Mouse (Mus musculus) forebrain, embryonic 10.5 days (tissue): ENCODE results near the gene Krtap20-2. TPM values are rescaled to one million over a fixed set of nuclear protein-coding genes. Genes with fewer than 3 reads are reported as not detected.
"Not testable (repeated sequence)": the region's sequence is repeated elsewhere in the genome, so short reads cannot be mapped to it uniquely, and the experiment has no call there.

Experiments
- DNase-seq: peaks from one replicate; pipeline ENCODE4 v3.0.0-alpha.2; 2017; ENCODE audit warnings: low spot score; ENCODE audit errors: extremely low spot score
- H3K27ac ChIP-seq: fragments of 300-500 bp; sonication (generic); 2 replicates; pipeline ENCODE4 v1.5.1; 2016; ENCODE audit warnings: mild to moderate bottlenecking
- H3K27me3 ChIP-seq: fragments of 300-500 bp; sonication (generic); 2 replicates; pipeline ENCODE4 v1.6.1; 2016; ENCODE audit warnings: mild to moderate bottlenecking; ENCODE audit not compliant: poor library complexity, severe bottlenecking
- H3K36me3 ChIP-seq: fragments of 300-500 bp; sonication (generic); replicated peaks from 2 replicates; pipeline ENCODE4 v1.6.1; 2016; ENCODE audit warnings: mild to moderate bottlenecking, moderate library complexity
- H3K4me1 ChIP-seq: fragments of 300-500 bp; sonication (generic); 2 replicates; pipeline ENCODE4 v1.6.1; 2016
- H3K4me3 ChIP-seq: fragments of 300-500 bp; sonication (generic); 2 replicates; pipeline ENCODE4 v1.5.1; 2016; ENCODE audit warnings: mild to moderate bottlenecking, moderate library complexity
- H3K9me3 ChIP-seq: fragments of 300-500 bp; sonication (generic); 2 replicates; pipeline ENCODE4 v1.6.1; 2016; ENCODE audit warnings: mild to moderate bottlenecking, moderate library complexity
- WGBS: fragments of 180-500 bp; shearing (Covaris S2); methylation state at CpG from one replicate; pipeline ENCODE4 v1.1.7; 2016; 5-methylcytosine and 5-hydroxymethylcytosine counted together
- polyA plus RNA-seq: library from polyadenylated mRNA; unstranded; fragments of >200 nt; fragmentation: Nextera tagmentation; extraction: Ambion mirVana; gene quantifications from 2 replicates; pipeline ENCODE4 v1.2.1, GENCODE M21; 2016

Krtap20-2 gene
- not detected in 2 replicates for polyA plus RNA-seq

DNA sequence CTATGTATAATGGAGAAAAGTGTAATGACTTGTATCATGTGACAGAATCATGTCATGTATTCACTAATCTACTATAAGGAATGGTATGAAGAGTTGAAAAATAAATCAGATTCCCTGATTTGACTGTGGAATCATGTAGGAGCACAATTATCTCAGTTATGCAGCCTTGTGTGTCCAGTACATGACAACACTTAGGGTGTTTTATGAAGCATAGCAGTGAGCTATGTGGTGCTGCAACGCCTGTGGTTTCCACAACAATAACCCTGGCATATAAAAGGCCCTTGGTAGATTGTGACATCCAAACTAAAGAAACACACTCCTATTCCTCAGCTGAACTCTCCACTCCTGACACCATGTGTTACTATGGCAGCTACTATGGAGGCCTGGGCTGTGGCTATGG, at the start of gene Krtap20-2:
Krtap20-2 (plus strand) TSS at position 301 of the 400 bp plus-strand sequence.
- DNase-seq, result no peak
- no peak within 1 kb of the TSS for H3K4me3 ChIP-seq
- H3K27me3 ChIP-seq, result no peaks in the 10 kb centered on the region
- H3K9me3 ChIP-seq, result no peaks in the 10 kb centered on the region
- H3K4me1 ChIP-seq, result no peaks in the 10 kb centered on the region
- H3K36me3 ChIP-seq, result no peaks in the 10 kb centered on the region
- 83% methylated on average over 1 of the region's 1 CpGs for WGBS
- no peak within 1 kb of the TSS for H3K27ac ChIP-seq

DNA sequence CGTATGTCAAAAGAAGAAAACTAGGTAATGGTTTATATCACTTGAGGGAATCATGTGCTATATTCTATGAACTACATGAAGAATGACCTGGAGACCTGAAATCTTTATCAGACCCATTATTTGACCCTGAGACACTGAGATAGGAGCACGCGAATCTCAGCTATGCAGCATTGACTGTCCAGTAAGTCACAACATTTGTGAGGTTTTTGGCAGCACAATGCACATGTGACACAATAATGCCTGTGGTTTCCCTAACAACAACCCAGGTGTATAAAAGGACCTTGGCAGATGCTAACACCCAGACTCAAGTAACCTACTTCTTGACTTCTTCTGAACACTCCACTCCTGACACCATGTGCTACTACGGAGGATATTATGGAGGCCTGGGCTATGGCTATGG, 48.0 kb upstream of the Krtap20-2 start, which contains the start of gene Gm9789:
Gm9789 (plus strand) TSS at position 301 of the 400 bp plus-strand sequence.
- H3K27ac ChIP-seq, result no peak within 1 kb of the TSS
- H3K4me3 ChIP-seq, result no peak within 1 kb of the TSS
- no peaks in the 10 kb centered on the region for H3K4me1 ChIP-seq
- no peaks in the 10 kb centered on the region for H3K27me3 ChIP-seq
- H3K36me3 ChIP-seq, result no peaks in the 10 kb centered on the region
- no peaks in the 10 kb centered on the region for H3K9me3 ChIP-seq
- WGBS, result 87% methylated on average over 4 of the region's 4 CpGs
- no peak for DNase-seq

DNA sequence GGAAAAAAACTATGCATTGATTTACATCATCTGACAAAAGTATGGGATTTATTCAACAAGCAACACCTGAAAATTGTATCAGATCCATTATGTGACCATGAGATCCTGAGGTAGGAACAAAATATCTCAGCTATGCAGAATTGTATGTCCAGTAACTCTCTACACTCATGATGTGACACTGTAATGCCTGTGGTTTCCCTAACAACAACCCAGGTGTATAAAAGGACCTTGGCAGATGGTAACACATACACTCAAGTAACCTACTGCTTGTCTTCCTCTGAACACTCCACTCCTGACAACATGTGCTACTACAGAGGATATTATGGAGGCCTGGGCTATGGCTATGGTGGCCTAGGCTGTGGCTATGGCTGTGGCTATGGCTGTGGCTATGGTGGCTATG, 36.5 kb upstream of the Krtap20-2 start, which contains the start of gene Gm7735:
Gm7735 (plus strand) TSS at position 301 of the 400 bp plus-strand sequence.
- not testable (repeated sequence) for H3K4me1 ChIP-seq, H3K27me3 ChIP-seq, H3K4me3 ChIP-seq, DNase-seq, H3K27ac ChIP-seq, H3K9me3 ChIP-seq, H3K36me3 ChIP-seq

GRCm38 (mm10) chr16:89174435-89174834, 31.2 kb upstream of the Krtap20-2 start, which contains the start of gene 1110057P08Rik:
1110057P08Rik (plus strand) TSS chr16:89174735.
- no peak for DNase-seq
- H3K36me3 ChIP-seq, result no peaks in the 10 kb centered on the region
- 82% methylated on average over 2 of the region's 2 CpGs for WGBS

DNA sequence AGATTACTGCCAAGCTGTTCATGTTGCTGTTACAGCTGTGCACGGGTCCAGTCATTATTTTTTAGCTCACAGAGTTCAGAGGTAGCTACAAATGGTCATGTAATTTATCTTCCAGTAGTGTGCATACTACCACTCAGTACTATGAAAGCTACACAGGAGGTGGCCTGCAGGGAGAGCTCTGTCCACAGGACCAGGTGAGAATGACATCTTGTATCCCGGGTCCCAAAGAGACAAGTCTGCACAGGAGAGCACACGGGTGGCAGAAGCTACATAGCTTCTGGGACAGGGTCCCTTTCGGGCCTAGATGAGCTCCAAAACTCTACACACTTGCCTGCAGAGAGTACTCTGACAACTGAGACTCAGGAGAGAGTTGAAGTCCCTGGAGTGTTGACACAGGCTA, 17.0 kb upstream of the Krtap20-2 start:
- Histone ChIP-seq H3K27ac (no peak overlapping the region), H3K4me3 (no peak overlapping the region), H3K4me1 (no peaks in the 10 kb centered on the region), H3K9me3 (no peaks in the 10 kb centered on the region), H3K27me3 (no peaks in the 10 kb centered on the region), H3K36me3 (no peaks in the 10 kb centered on the region)
- no peak for DNase-seq
- WGBS, result 88% methylated on average over 4 of the region's 4 CpGs

More at GRCm38 (mm10) chr16:89174435-89174834, 31.2 kb upstream of the Krtap20-2 start, which contains the start of gene 1110057P08Rik:
- Histone ChIP-seq H3K27me3 (no peaks in the 10 kb centered on the region), H3K4me1 (no peaks in the 10 kb centered on the region), H3K27ac (no peak within 1 kb of the TSS), H3K4me3 (no peak within 1 kb of the TSS), H3K9me3 (no peaks in the 10 kb centered on the region)

Other genes with a start within 250 kb of the Krtap20-2 start
- not detected in 2 replicates for gene Krtap16-3, start 243.0 kb upstream of the Krtap20-2 start, polyA plus RNA-seq
- gene Krtap22-2, start 195.1 kb upstream of the Krtap20-2 start, polyA plus RNA-seq, result not detected in 2 replicates
- gene Gm10229, start 190.6 kb upstream of the Krtap20-2 start, polyA plus RNA-seq, result not detected in 2 replicates
- gene Krtap6-1, start 174.2 kb upstream of the Krtap20-2 start, polyA plus RNA-seq, result not detected in 2 replicates
- gene Gm10228, start 164.4 kb upstream of the Krtap20-2 start, polyA plus RNA-seq, result not detected in 2 replicates
- gene Krtap6-5, start 158.0 kb upstream of the Krtap20-2 start, polyA plus RNA-seq, result not detected in 2 replicates
- not detected in 2 replicates for gene 1110025L11Rik, start 141.9 kb upstream of the Krtap20-2 start, polyA plus RNA-seq
- gene Krtap6-3, start 121.8 kb upstream of the Krtap20-2 start, polyA plus RNA-seq, result not detected in 2 replicates
- gene Gm6358, start 65.0 kb upstream of the Krtap20-2 start, polyA plus RNA-seq, result not detected in 2 replicates
- gene Gm10061, start 54.8 kb upstream of the Krtap20-2 start, polyA plus RNA-seq, result not detected in 2 replicates
- not detected in 2 replicates for gene Gm9789, start 47.9 kb upstream of the Krtap20-2 start, polyA plus RNA-seq
- gene Gm7735, start 36.4 kb upstream of the Krtap20-2 start, polyA plus RNA-seq, result not detected in 2 replicates
- not detected in 2 replicates for gene 1110057P08Rik, start 31.1 kb upstream of the Krtap20-2 start, polyA plus RNA-seq
- gene Krtap21-1, start 198.0 kb downstream of the Krtap20-2 start, polyA plus RNA-seq, result not detected in 2 replicates
- gene Krtap6-2, start 214.2 kb downstream of the Krtap20-2 start, polyA plus RNA-seq, result not detected in 2 replicates